Mouse (Mus musculus) midbrain, embryonic 14.5 days (tissue): ENCODE results near the gene Gsg1l. TPM values are rescaled to one million over a fixed set of nuclear protein-coding genes. Genes with fewer than 3 reads are reported as not detected.

Source experiments
- ATAC-seq: fragments of 200-750 bp; cut with Nextera tagmentation; 2 replicates; pipeline ENCODE4 v1.8.0; 2017; ENCODE audit warnings: moderate number of reproducible peaks, moderate library complexity; ENCODE audit not compliant: low FRiP score, low TSS enrichment
- DNase-seq: peaks from one replicate; pipeline ENCODE4 v3.0.0-alpha.2; 2015
- H3K27ac ChIP-seq: fragments of 300-500 bp; sonication (generic); replicated peaks from 2 replicates; pipeline ENCODE4 v1.5.1; 2014; ENCODE audit warnings: mild to moderate bottlenecking, low read depth, low read length, moderate library complexity
- H3K27me3 ChIP-seq: fragments of 300-500 bp; sonication (generic); 2 replicates; pipeline ENCODE4 v1.6.1; 2014; ENCODE audit warnings: low read length, control low read depth, mixed read lengths; ENCODE audit not compliant: control insufficient read depth, insufficient read depth
- H3K36me3 ChIP-seq: fragments of 300-500 bp; sonication (generic); 2 replicates; pipeline ENCODE4 v1.6.1; 2014; ENCODE audit warnings: low read length, control low read depth; ENCODE audit not compliant: control insufficient read depth, insufficient read depth
- H3K4me1 ChIP-seq: fragments of 300-500 bp; sonication (generic); 2 replicates; pipeline ENCODE4 v1.6.1; 2014; ENCODE audit warnings: mild to moderate bottlenecking, antibody characterized with exemption, low read length, control low read depth; ENCODE audit not compliant: control insufficient read depth, insufficient read depth
- H3K4me2 ChIP-seq: fragments of 300-500 bp; sonication (generic); 2 replicates; pipeline ENCODE4 v1.6.1; 2014; ENCODE audit warnings: mild to moderate bottlenecking, low read length, moderate library complexity
- H3K4me3 ChIP-seq: fragments of 300-500 bp; sonication (generic); replicated peaks from 2 replicates; pipeline ENCODE4 v1.5.1; 2014; ENCODE audit warnings: low read depth, low read length
- H3K9ac ChIP-seq: fragments of 300-500 bp; sonication (generic); replicated peaks from 2 replicates; pipeline ENCODE4 v1.6.1; 2014; ENCODE audit warnings: mild to moderate bottlenecking, low read length, moderate library complexity
- H3K9me3 ChIP-seq: fragments of 300-500 bp; sonication (generic); 2 replicates; pipeline ENCODE4 v1.6.1; 2016; ENCODE audit warnings: low read length, control low read depth, mixed read lengths; ENCODE audit not compliant: control insufficient read depth
- WGBS: fragments of 180-500 bp; shearing (Covaris S2); extraction: QIAGEN DNeasy Blood & Tissue Kit; methylation state at CpG from one replicate; pipeline ENCODE4 v1.1.7; 2014; 5-methylcytosine and 5-hydroxymethylcytosine counted together
- polyA plus RNA-seq: library from polyadenylated mRNA; unstranded; fragments of >200 nt; fragmentation: Nextera tagmentation; extraction: Ambion mirVana; gene quantifications from 2 replicates; pipeline ENCODE4 v1.2.1, GENCODE M21; 2014

Gsg1l gene
- polyA plus RNA-seq, 1 experiment from 2014 or later = 9.6 TPM

- no peak overlapping the region for H3K9ac ChIP-seq
- no peak overlapping the region for H3K4me3 ChIP-seq
- no peaks in the 10 kb centered on the region for H3K36me3 ChIP-seq
- ATAC-seq (no peak), DNase-seq (no peak)
- WGBS = 60% methylated on average over 5 of the region's 5 CpGs
- H3K27me3 ChIP-seq = no peaks in the 10 kb centered on the region
- H3K27ac ChIP-seq = no peak overlapping the region
- H3K4me1 ChIP-seq = 0 out of 2 replicates have a peak, but pooled peaks cover 12% of the 10 kb centered on the region
- no peak overlapping the region for H3K4me2 ChIP-seq
- H3K9me3 ChIP-seq = no peaks in the 10 kb centered on the region
Observed at GRCm38 (mm10) chr7:125954994-125955393, 127.2 kb downstream of the Gsg1l start.

GRCm38 (mm10) chr7:125954356-125954878 lies 127.8 kb downstream of the Gsg1l start:
- Histone ChIP-seq H3K27ac (0 out of 2 replicates have a peak overlapping the region, but pooled peaks have one; percentile 10), H3K4me2 (no peak overlapping the region), H3K36me3 (no peaks in the 10 kb centered on the region), H3K4me1 (0 out of 2 replicates have a peak, but pooled peaks cover 12% of the 10 kb centered on the region), H3K9ac (no peak overlapping the region), H3K4me3 (no peak overlapping the region), H3K9me3 (no peaks in the 10 kb centered on the region), H3K27me3 (no peaks in the 10 kb centered on the region)
- ATAC-seq (no peak), DNase-seq (no peak)
- WGBS = 55% methylated on average over 3 of the region's 3 CpGs

GRCm38 (mm10) chr7:125953844-125954243 lies 128.4 kb downstream of the Gsg1l start:
- no peak for DNase-seq
- H3K27me3 ChIP-seq = no peaks in the 10 kb centered on the region
- H3K4me1 ChIP-seq = 0 out of 2 replicates have a peak, but pooled peaks cover 12% of the 10 kb centered on the region
- no peak overlapping the region for H3K9ac ChIP-seq
- no peaks in the 10 kb centered on the region for H3K36me3 ChIP-seq
- ATAC-seq = no peak
- H3K27ac ChIP-seq = no peak overlapping the region
- H3K4me3 ChIP-seq = no peak overlapping the region
- no peaks in the 10 kb centered on the region for H3K9me3 ChIP-seq
- H3K4me2 ChIP-seq = no peak overlapping the region
- whole genome bisulfite sequencing = 72% methylated on average over 6 of the region's 6 CpGs

GRCm38 (mm10) chr7:125951911-125952310 lies 130.3 kb downstream of the Gsg1l start:
- no peak for ATAC-seq
- H3K36me3 ChIP-seq = no peaks in the 10 kb centered on the region
- H3K9ac ChIP-seq = no peak overlapping the region
- WGBS = 72% methylated on average over 7 of the region's 7 CpGs
- no peaks in the 10 kb centered on the region for H3K9me3 ChIP-seq
- 0 out of 2 replicates have a peak, but pooled peaks cover 7% of the 10 kb centered on the region for H3K4me1 ChIP-seq
- H3K27ac ChIP-seq = no peak overlapping the region
- H3K4me2 ChIP-seq = no peak overlapping the region
- DNase-seq = no peak
- no peak overlapping the region for H3K4me3 ChIP-seq
- H3K27me3 ChIP-seq = no peaks in the 10 kb centered on the region

GRCm38 (mm10) chr7:125948973-125949372 lies 133.2 kb downstream of the Gsg1l start:
- H3K4me3 ChIP-seq = no peak overlapping the region
- H3K27ac ChIP-seq = no peak overlapping the region
- 78% methylated on average over 4 of the region's 4 CpGs for WGBS
- DNase-seq (no peak), ATAC-seq (no peak)
- no peaks in the 10 kb centered on the region for H3K36me3 ChIP-seq
- H3K27me3 ChIP-seq = no peaks in the 10 kb centered on the region
- H3K4me1 ChIP-seq = 0 out of 2 replicates have a peak, but pooled peaks cover 3% of the 10 kb centered on the region
- H3K9ac ChIP-seq = no peak overlapping the region
- no peaks in the 10 kb centered on the region for H3K9me3 ChIP-seq
- H3K4me2 ChIP-seq = no peak overlapping the region

- DNase-seq (no peak), ATAC-seq (no peak)
- Histone ChIP-seq H3K4me3 (no peak overlapping the region), H3K4me1 (no peaks in the 10 kb centered on the region), H3K4me2 (no peak overlapping the region), H3K9ac (no peak overlapping the region), H3K27ac (no peak overlapping the region), H3K36me3 (no peaks in the 10 kb centered on the region), H3K9me3 (no peaks in the 10 kb centered on the region), H3K27me3 (no peaks in the 10 kb centered on the region)
- WGBS = 63% methylated on average over 8 of the region's 8 CpGs
Observed at GRCm38 (mm10) chr7:125945915-125946314, 136.3 kb downstream of the Gsg1l start.

- Histone ChIP-seq H3K36me3 (no peaks in the 10 kb centered on the region), H3K4me1 (no peaks in the 10 kb centered on the region), H3K9ac (no peak overlapping the region), H3K27ac (no peak overlapping the region), H3K4me2 (no peak overlapping the region), H3K27me3 (no peaks in the 10 kb centered on the region), H3K4me3 (no peak overlapping the region), H3K9me3 (no peaks in the 10 kb centered on the region)
- ATAC-seq = no peak
- no peak for DNase-seq
- WGBS = 91% methylated on average over 5 of the region's 5 CpGs
Observed at GRCm38 (mm10) chr7:125944631-125945030, 137.6 kb downstream of the Gsg1l start.

- no peak for ATAC-seq
- Histone ChIP-seq H3K4me1 (no peaks in the 10 kb centered on the region), H3K36me3 (no peaks in the 10 kb centered on the region), H3K27me3 (no peaks in the 10 kb centered on the region), H3K9ac (no peak overlapping the region), H3K27ac (no peak overlapping the region), H3K4me2 (no peak overlapping the region), H3K4me3 (no peak overlapping the region), H3K9me3 (no peaks in the 10 kb centered on the region)
- no peak for DNase-seq
- WGBS = 92% methylated on average over 4 of the region's 4 CpGs
Observed at GRCm38 (mm10) chr7:125943511-125943910, 138.7 kb downstream of the Gsg1l start.

- Histone ChIP-seq H3K36me3 (no peaks in the 10 kb centered on the region), H3K4me1 (no peaks in the 10 kb centered on the region), H3K4me3 (no peak overlapping the region), H3K27ac (0 out of 2 replicates have a peak overlapping the region, but pooled peaks have one; percentile 6), H3K27me3 (no peaks in the 10 kb centered on the region), H3K9me3 (no peaks in the 10 kb centered on the region), H3K9ac (no peak overlapping the region), H3K4me2 (no peak overlapping the region)
- 63% methylated on average over 6 of the region's 6 CpGs for WGBS
- no peak for ATAC-seq
- no peak for DNase-seq
Observed at GRCm38 (mm10) chr7:125942365-125943090, 139.7 kb downstream of the Gsg1l start.
